Mouse (Mus musculus) C2C12 (cell line): ENCODE data around the gene Prpf31.

ENCODE experiments used
- CEBPB ChIP-seq: IDR thresholded peaks from one replicate; pipeline ENCODE4 v1.6.1; 2011; ENCODE audit warnings: low read depth, mild to moderate bottlenecking, control low read depth, moderate library complexity
- CTCF ChIP-seq: IDR thresholded peaks from one replicate; pipeline ENCODE4 v1.5.1; 2011; ENCODE audit not compliant: control insufficient read depth, insufficient read depth, insufficient read length
- MAX ChIP-seq: IDR thresholded peaks from one replicate; pipeline ENCODE4 v1.6.1; 2011; ENCODE audit warnings: mild to moderate bottlenecking, control low read depth
- USF1 ChIP-seq: IDR thresholded peaks from one replicate; pipeline ENCODE4 v1.6.1; 2011; ENCODE audit warnings: low read depth, mild to moderate bottlenecking, control low read depth, moderate library complexity

- TF ChIP-seq CTCF (no peak), CEBPB (no peak), MAX (no peak), USF1 (no peak)
Measured at GRCm38 (mm10) chr7:3593855-3594254, 35.9 kb upstream of the Prpf31 start.
